Mouse (Mus musculus): ENCODE data around the gene Agap2. TPM values are rescaled to one million over a fixed set of nuclear protein-coding genes. Genes with fewer than 3 reads are reported as not detected.
A peak's percentile ranks its signal among the peaks of the same experiment; 100 is the strongest.

Agap2 gene
- polyA plus RNA-seq, 1 experiment from 2014 or later: not detected

- H3K36me3 ChIP-seq: no peaks in the 10 kb centered on the region
- peak overlapping the region; percentile 31 for H3K9ac ChIP-seq
- H3K4me3 ChIP-seq: peak overlapping the region; percentile 48
- WGBS: 3% methylated on average over 49 of the region's 49 CpGs
- H3K27ac ChIP-seq: no peak overlapping the region
- peak overlapping the region; percentile 74 for H3K4me2 ChIP-seq
- 0 out of 2 replicates have a peak, but pooled peaks have one; percentile 11 for ATAC-seq (replicated peaks; ENCODE audit: insufficient number of reproducible peaks, insufficient read depth, low FRiP score, low read depth)
- no peaks in the 10 kb centered on the region for H3K9me3 ChIP-seq (replicated peaks)
- peaks cover 90% of the 10 kb centered on the region for H3K27me3 ChIP-seq
- peaks cover 38% of the 10 kb centered on the region for H3K4me1 ChIP-seq (replicated peaks)
Observed at GRCm38 (mm10) chr10:127078677-127079575, 3.8 kb downstream of the Agap2 start.

DNA sequence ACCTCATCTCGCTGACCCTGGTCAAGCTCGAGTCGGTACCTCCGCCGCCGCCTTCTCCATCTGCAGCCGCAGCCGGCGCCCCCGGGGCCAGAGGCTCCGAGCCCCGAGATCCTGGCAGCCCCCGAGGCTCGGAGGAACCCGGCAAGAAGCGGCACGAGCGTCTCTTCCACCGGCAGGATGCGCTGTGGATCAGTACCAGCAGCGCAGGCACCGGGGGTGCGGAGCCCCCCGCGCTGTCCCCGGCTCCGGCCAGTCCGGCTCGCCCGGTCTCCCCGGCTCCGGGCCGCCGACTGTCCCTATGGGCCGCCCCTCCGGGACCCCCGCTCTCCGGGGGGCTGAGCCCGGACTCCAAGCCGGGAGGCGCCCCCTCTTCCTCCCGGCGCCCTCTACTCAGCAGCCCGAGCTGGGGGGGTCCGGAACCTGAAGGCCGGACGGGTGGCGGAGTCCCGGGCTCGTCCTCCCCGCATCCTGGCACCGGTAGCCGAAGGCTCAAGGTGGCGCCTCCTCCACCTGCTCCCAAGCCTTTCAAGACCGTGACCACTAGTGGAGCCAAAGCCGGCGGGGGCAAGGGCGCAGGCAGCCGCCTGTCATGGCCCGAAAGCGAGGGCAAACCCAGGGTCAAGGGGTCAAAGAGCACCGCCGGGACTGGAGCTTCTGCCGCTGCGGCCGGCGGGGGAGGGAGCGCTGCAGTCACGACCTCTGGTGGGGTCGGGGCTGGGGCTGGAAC, 4.7 kb downstream of the Agap2 start:
- H3K27ac ChIP-seq: no peak overlapping the region
- peak overlapping the region; percentile 48 for H3K4me3 ChIP-seq
- peaks cover 38% of the 10 kb centered on the region for H3K4me1 ChIP-seq (replicated peaks)
- H3K9ac ChIP-seq: peak overlapping the region; percentile 31
- H3K36me3 ChIP-seq: no peaks in the 10 kb centered on the region
- H3K9me3 ChIP-seq (replicated peaks): no peaks in the 10 kb centered on the region
- peak overlapping the region; percentile 74 for H3K4me2 ChIP-seq
- H3K27me3 ChIP-seq: peaks cover 95% of the 10 kb centered on the region
- no peak for ATAC-seq (replicated peaks; ENCODE audit: insufficient number of reproducible peaks, insufficient read depth, low FRiP score, low read depth)
- WGBS: 8% methylated on average over 70 of the region's 70 CpGs

- WGBS: 6% methylated on average over 48 of the region's 48 CpGs
- ATAC-seq (replicated peaks; ENCODE audit: insufficient number of reproducible peaks, insufficient read depth, low FRiP score, low read depth): no peak
Observed at GRCm38 (mm10) chr10:127080901-127081780, 6.1 kb downstream of the Agap2 start.

DNA sequence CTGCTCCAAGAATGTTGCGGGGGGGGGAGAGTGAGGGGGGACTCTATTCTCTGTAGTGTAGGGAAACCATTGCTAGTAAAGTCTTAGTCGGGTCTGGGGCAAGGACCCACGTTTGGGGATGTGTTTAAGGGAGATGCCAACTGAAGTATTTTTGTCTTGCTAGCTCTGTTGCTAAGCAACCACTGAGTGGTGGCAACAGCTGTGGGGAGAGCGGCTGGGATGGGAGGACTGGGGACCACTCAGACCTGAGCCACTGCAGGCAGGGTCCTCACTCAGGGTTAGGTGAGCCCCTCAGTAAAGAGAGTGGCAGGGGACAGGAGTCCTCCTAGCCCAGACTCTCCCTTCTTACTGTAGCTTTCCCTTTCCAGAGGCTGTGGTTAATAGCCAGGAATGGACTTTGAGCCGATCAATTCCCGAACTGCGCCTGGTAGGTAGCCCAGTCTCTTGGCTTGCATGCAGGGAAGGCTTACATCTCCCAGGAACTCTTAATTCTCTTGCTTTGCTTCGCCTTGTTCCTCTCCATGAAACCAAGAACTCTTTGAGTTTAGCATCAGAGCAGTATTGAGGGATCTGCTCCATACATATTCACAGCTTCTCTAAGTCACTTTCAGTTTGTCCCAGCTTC, 7.0 kb downstream of the Agap2 start:
- Histone ChIP-seq H3K9me3 (replicated peaks) (no peaks in the 10 kb centered on the region), H3K4me1 (replicated peaks) (peaks cover 38% of the 10 kb centered on the region), H3K27me3 (peaks cover 94% of the 10 kb centered on the region), H3K9ac (no peak overlapping the region), H3K4me3 (peak overlapping the region; percentile 48; the same call in 1 of the 2 replicates), H3K4me2 (peak overlapping the region; percentile 59), H3K36me3 (no peaks in the 10 kb centered on the region), H3K27ac (no peak overlapping the region)
- no peak for ATAC-seq (replicated peaks; ENCODE audit: insufficient number of reproducible peaks, insufficient read depth, low FRiP score, low read depth)
- 28% methylated on average over 8 of the region's 8 CpGs for WGBS

More at GRCm38 (mm10) chr10:127080901-127081780, 6.1 kb downstream of the Agap2 start:
- peaks cover 93% of the 10 kb centered on the region for H3K27me3 ChIP-seq
- H3K36me3 ChIP-seq: no peaks in the 10 kb centered on the region
- no peaks in the 10 kb centered on the region for H3K9me3 ChIP-seq (replicated peaks)
- H3K4me1 ChIP-seq (replicated peaks): peaks cover 38% of the 10 kb centered on the region
- H3K4me3 ChIP-seq: peak overlapping the region; percentile 48
- 0 out of 2 replicates have a peak overlapping the region, but pooled peaks have one; percentile 25 for H3K9ac ChIP-seq
- peak overlapping the region; percentile 59 for H3K4me2 ChIP-seq
- H3K27ac ChIP-seq: no peak overlapping the region

DNA sequence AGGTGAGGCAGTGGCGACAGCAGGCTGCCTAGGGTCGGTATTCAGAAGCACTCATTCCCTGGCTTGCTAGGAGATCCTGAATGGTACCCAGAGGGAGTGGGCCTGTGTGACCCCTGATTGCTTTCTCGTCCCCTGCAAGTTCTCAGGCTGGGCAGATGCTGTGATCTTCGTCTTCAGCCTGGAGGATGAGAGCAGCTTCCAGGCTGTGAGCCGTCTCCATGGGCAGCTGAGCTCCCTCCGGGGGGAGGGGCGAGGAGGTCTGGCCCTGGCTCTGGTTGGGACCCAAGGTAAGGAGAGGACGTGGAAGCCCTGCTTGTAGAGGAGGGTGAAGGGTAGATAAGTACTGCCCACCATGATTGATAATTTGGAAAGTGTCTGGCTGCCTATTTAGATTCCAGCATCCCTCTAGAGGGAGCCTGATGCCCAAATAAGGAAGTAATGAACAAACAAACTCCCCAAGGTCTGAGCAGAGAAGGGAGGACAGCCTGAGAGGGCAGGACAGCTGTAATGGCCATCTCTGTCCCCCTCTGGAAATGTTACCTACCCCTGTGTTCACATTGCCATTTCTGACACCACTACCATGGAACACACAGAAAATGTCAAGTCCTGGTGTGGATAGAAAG, 8.3 kb downstream of the Agap2 start:
- Histone ChIP-seq H3K9ac (no peak overlapping the region), H3K27me3 (peaks cover 92% of the 10 kb centered on the region), H3K9me3 (replicated peaks) (no peaks in the 10 kb centered on the region), H3K36me3 (no peaks in the 10 kb centered on the region), H3K27ac (no peak overlapping the region), H3K4me3 (no peak overlapping the region), H3K4me1 (replicated peaks) (peaks cover 33% of the 10 kb centered on the region), H3K4me2 (no peak overlapping the region)
- WGBS: 29% methylated on average over 8 of the region's 8 CpGs
- no peak for ATAC-seq (replicated peaks; ENCODE audit: insufficient number of reproducible peaks, insufficient read depth, low FRiP score, low read depth)

DNA sequence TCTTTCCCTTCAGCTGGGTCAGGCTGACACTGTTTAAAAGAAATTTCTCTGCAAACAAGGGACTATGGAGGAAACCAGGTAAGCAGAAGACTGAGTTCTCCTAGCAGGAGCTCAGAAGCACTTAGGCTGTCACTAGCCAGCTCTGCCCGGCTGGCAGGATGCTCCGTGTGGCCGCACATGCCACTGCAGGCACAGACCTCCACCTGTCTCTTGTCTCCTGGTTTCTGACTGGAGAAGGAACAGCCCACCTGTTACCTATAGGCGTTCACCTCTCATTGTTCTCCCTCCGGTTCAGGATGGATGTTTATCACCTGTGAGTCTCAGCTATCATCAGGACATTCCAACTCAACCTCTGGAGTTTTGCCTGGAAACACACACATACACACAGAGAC, 8.8 kb downstream of the Agap2 start:
- Histone ChIP-seq H3K4me2 (no peak overlapping the region), H3K9ac (no peak overlapping the region), H3K4me1 (replicated peaks) (peaks cover 28% of the 10 kb centered on the region), H3K27me3 (peaks cover 92% of the 10 kb centered on the region), H3K36me3 (no peaks in the 10 kb centered on the region), H3K4me3 (no peak overlapping the region), H3K27ac (no peak overlapping the region), H3K9me3 (replicated peaks) (no peaks in the 10 kb centered on the region)
- no peak for ATAC-seq (replicated peaks; ENCODE audit: insufficient number of reproducible peaks, insufficient read depth, low FRiP score, low read depth)
- 35% methylated on average over 5 of the region's 5 CpGs for WGBS

DNA sequence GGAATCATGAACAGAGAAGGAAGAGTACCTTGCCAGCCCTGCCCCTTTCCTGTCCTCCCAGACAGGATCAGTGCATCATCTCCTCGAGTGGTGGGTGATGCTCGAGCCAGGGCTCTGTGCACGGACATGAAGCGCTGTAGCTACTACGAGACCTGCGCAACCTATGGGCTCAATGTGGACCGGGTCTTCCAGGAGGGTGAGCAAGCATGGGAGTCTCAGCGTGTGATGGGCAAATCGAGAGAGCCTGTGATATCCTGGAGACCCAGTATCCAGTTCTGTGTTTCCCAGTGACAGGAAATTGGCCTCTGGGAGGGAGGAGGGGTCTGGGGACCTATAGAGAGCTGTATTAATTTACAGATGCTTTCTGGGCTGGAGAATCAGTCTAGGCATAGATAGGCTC, 10.0 kb downstream of the Agap2 start:
- ATAC-seq (replicated peaks; ENCODE audit: insufficient number of reproducible peaks, insufficient read depth, low FRiP score, low read depth): no peak
- WGBS: 79% methylated on average over 9 of the region's 9 CpGs

DNA sequence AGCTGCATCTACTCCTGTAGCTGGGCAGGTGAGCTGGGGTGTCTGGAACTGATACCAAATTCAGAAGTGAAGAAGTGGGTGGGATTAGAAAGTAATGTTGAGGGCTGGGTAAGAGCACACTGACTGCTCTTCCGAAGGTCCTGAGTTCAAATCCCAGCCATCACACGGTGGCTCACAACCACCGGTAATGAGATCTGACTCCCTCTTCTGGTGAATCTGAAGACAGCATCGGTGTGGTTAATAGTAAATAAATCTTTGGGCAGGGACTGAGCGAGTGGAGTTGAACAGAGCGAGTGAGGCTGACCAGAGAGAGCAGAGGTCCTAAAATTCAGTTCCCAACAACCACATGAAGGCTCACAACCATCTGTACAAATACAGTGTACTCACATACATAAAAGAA, 10.5 kb downstream of the Agap2 start:
- H3K9ac ChIP-seq: no peak overlapping the region
- H3K4me3 ChIP-seq: no peak overlapping the region
- H3K4me2 ChIP-seq: no peak overlapping the region
- ATAC-seq (replicated peaks; ENCODE audit: insufficient number of reproducible peaks, insufficient read depth, low FRiP score, low read depth): no peak
- H3K27me3 ChIP-seq: peaks cover 92% of the 10 kb centered on the region
- WGBS: 63% methylated on average over 6 of the region's 6 CpGs
- H3K27ac ChIP-seq: no peak overlapping the region
- peaks cover 13% of the 10 kb centered on the region for H3K4me1 ChIP-seq (replicated peaks)
- no peaks in the 10 kb centered on the region for H3K9me3 ChIP-seq (replicated peaks)
- no peaks in the 10 kb centered on the region for H3K36me3 ChIP-seq

More for the DNA sequence above, 10.0 kb downstream of the Agap2 start:
- H3K27ac ChIP-seq: no peak overlapping the region
- H3K9me3 ChIP-seq (replicated peaks): no peaks in the 10 kb centered on the region
- no peak overlapping the region for H3K4me3 ChIP-seq
- no peaks in the 10 kb centered on the region for H3K36me3 ChIP-seq
- H3K9ac ChIP-seq: no peak overlapping the region
- peaks cover 92% of the 10 kb centered on the region for H3K27me3 ChIP-seq
- H3K4me1 ChIP-seq (replicated peaks): peaks cover 16% of the 10 kb centered on the region
- no peak overlapping the region for H3K4me2 ChIP-seq

GRCm38 (mm10) chr10:127090560-127091411, 15.7 kb downstream of the Agap2 start:
- peaks cover 76% of the 10 kb centered on the region for H3K27me3 ChIP-seq
- peak overlapping the region; percentile 29 for H3K4me3 ChIP-seq
- ATAC-seq (replicated peaks; ENCODE audit: insufficient number of reproducible peaks, insufficient read depth, low FRiP score, low read depth): no peak
- peak overlapping the region; percentile 46 for H3K4me2 ChIP-seq
- 10% methylated on average over 57 of the region's 57 CpGs for WGBS
- no peaks in the 10 kb centered on the region for H3K9me3 ChIP-seq (replicated peaks)
- peaks cover 28% of the 10 kb centered on the region for H3K4me1 ChIP-seq (replicated peaks)
- no peak overlapping the region for H3K27ac ChIP-seq
- peaks cover 1% of the 10 kb centered on the region; the same call in 1 of the 2 replicates for H3K36me3 ChIP-seq
- H3K9ac ChIP-seq: no peak overlapping the region

Measured in heart, embryonic 15.5 days (tissue).